In the genomic region with DNA sequence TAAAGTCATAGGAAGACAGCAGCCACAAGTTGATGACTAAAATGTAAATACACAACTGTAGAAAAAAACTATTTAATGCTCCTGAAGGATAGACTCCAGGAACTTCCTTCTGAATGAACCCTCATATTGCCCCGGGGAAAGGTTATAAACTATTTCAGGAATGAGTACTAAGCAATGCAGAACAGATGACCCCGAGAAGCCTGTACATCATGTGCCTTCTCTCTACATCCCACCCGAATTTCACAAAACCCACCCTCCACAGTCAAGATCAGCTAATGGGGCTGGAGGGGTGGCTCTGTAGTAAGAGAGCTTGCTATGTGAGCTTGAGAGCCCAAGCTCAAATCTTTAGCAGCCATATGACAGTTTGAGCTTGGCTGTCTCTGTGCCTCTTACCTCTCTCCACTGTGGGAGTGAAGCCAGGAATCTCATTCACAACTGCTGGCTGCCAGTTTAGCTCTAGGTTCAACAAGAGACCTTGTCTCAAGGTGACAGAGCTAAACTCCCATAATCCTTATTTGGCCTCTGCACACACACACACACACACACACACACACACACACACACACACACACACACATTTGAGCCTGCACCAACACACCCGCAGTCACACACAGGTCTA, we compare ENCODE assay signal across 15 mouse cellular contexts. TPM values are rescaled to one million over a fixed set of nuclear protein-coding genes. Genes with fewer than 3 reads are reported as not detected.
DNase-seq lines count a peak whose midpoint lies in the region; ATAC-seq lines count a peak whose summit lies in the region.
"Had no signal": no experiment of that assay in that cellular context is flagged by ENCODE, and none has a peak within 500 bp of the region (broad histone marks: within the 10 kb centered on the region; RNA-seq: fewer than 3 reads in every experiment).

No protein-coding gene starts in this region.

- H3K9me3 ChIP-seq in forebrain, embryonic 14.5 days (replicated peaks; ENCODE audit: control insufficient read depth, low read length) = no peaks in the 10 kb centered on the region
- H3K9me3 ChIP-seq in forebrain, embryonic 13.5 days (replicated peaks) = no peaks in the 10 kb centered on the region
- H3K9me3 ChIP-seq in hindbrain, embryonic 16.5 days (ENCODE audit: control insufficient read depth, low read length) = no peaks in the 10 kb centered on the region
- no peaks in the 10 kb centered on the region for H3K9me3 ChIP-seq in hindbrain, embryonic 12.5 days (replicated peaks)
- H3K9me3 ChIP-seq: forebrain, embryonic 15.5 days; intestine, embryonic 15.5 days; limb, embryonic 10.5 days; neural tube, embryonic 15.5 days had no signal

- no peak overlapping the region for H3K27ac ChIP-seq in forebrain, embryonic 14.5 days (ENCODE audit: low read depth, low read length)
- no peak overlapping the region for H3K27ac ChIP-seq in forebrain, embryonic 13.5 days
- H3K27ac ChIP-seq in hindbrain, embryonic 16.5 days (ENCODE audit: low read depth, low read length) = no peak overlapping the region
- H3K27ac ChIP-seq in hindbrain, embryonic 12.5 days = no peak overlapping the region
- H3K27ac ChIP-seq: forebrain, embryonic 15.5 days; intestine, embryonic 15.5 days; limb, embryonic 10.5 days; neural tube, embryonic 15.5 days had no signal

- no peak for ATAC-seq in forebrain, embryonic 14.5 days
- ATAC-seq in forebrain, embryonic 13.5 days = no peak
- ATAC-seq in hindbrain, embryonic 16.5 days = no peak
- no peak for ATAC-seq in hindbrain, embryonic 12.5 days (ENCODE audit: low FRiP score)
- ATAC-seq: forebrain, embryonic 15.5 days; intestine, embryonic 15.5 days; midbrain, embryonic 16.5 days had no signal

- no peaks in the 10 kb centered on the region for H3K27me3 ChIP-seq in forebrain, embryonic 14.5 days (replicated peaks; ENCODE audit: control insufficient read depth, insufficient read depth, low read length)
- H3K27me3 ChIP-seq in forebrain, embryonic 13.5 days = no peaks in the 10 kb centered on the region
- H3K27me3 ChIP-seq in hindbrain, embryonic 16.5 days (replicated peaks; ENCODE audit: control insufficient read depth, insufficient read depth, low read length) = no peaks in the 10 kb centered on the region
- H3K27me3 ChIP-seq in hindbrain, embryonic 12.5 days = no peaks in the 10 kb centered on the region
- H3K27me3 ChIP-seq: forebrain, embryonic 15.5 days; intestine, embryonic 15.5 days; neural tube, embryonic 15.5 days had no signal

- H3K4me1 ChIP-seq in forebrain, embryonic 14.5 days (ENCODE audit: control insufficient read depth, insufficient read depth, low read length) = no peaks in the 10 kb centered on the region
- no peaks in the 10 kb centered on the region for H3K4me1 ChIP-seq in forebrain, embryonic 13.5 days
- H3K4me1 ChIP-seq in hindbrain, embryonic 16.5 days (ENCODE audit: control insufficient read depth, insufficient read depth, low read depth, low read length) = no peaks in the 10 kb centered on the region
- no peaks in the 10 kb centered on the region for H3K4me1 ChIP-seq in hindbrain, embryonic 12.5 days
- H3K4me1 ChIP-seq: forebrain, embryonic 15.5 days; intestine, embryonic 15.5 days; neural tube, embryonic 15.5 days had no signal

- H3K4me2 ChIP-seq in forebrain, embryonic 14.5 days (ENCODE audit: low read length) = no peak overlapping the region
- no peak overlapping the region for H3K4me2 ChIP-seq in forebrain, embryonic 13.5 days
- no peak overlapping the region for H3K4me2 ChIP-seq in hindbrain, embryonic 16.5 days (ENCODE audit: low read length)
- no peak overlapping the region for H3K4me2 ChIP-seq in hindbrain, embryonic 12.5 days (replicated peaks)
- H3K4me2 ChIP-seq: forebrain, embryonic 15.5 days; intestine, embryonic 15.5 days; neural tube, embryonic 15.5 days had no signal

- no peak overlapping the region for H3K9ac ChIP-seq in forebrain, embryonic 14.5 days (ENCODE audit: low read length)
- H3K9ac ChIP-seq in forebrain, embryonic 13.5 days = no peak overlapping the region
- no peak overlapping the region for H3K9ac ChIP-seq in hindbrain, embryonic 16.5 days (ENCODE audit: low read depth, low read length)
- no peak overlapping the region for H3K9ac ChIP-seq in hindbrain, embryonic 12.5 days
- H3K9ac ChIP-seq: forebrain, embryonic 15.5 days; intestine, embryonic 15.5 days; neural tube, embryonic 15.5 days had no signal

- WGBS in forebrain, embryonic 14.5 days = 82% methylated on average over 4 of the region's 4 CpGs
- 91% methylated on average over 4 of the region's 4 CpGs for WGBS in forebrain, embryonic 13.5 days
- 84% methylated on average over 4 of the region's 4 CpGs for WGBS in hindbrain, embryonic 16.5 days
- 86% methylated on average over 4 of the region's 4 CpGs for WGBS in hindbrain, embryonic 12.5 days

- H3K36me3 ChIP-seq in forebrain, embryonic 14.5 days (ENCODE audit: control insufficient read depth, insufficient read depth, low read length) = no peaks in the 10 kb centered on the region
- H3K36me3 ChIP-seq in forebrain, embryonic 13.5 days (ENCODE audit: poor library complexity, severe bottlenecking) = no peaks in the 10 kb centered on the region
- no peaks in the 10 kb centered on the region for H3K36me3 ChIP-seq in hindbrain, embryonic 16.5 days (ENCODE audit: control insufficient read depth, insufficient read depth, low read length)
- no peaks in the 10 kb centered on the region for H3K36me3 ChIP-seq in hindbrain, embryonic 12.5 days
- H3K36me3 ChIP-seq: forebrain, embryonic 15.5 days; intestine, embryonic 15.5 days; limb, embryonic 10.5 days; neural tube, embryonic 15.5 days had no signal

- DNase-seq in forebrain, embryonic 14.5 days (ENCODE audit: low spot score) = peak; percentile 8
- DNase-seq in ZHBTc4 (ENCODE audit: low read depth, low spot score) = peak; percentile 2
- DNase-seq in heart, adult 8-10 months (ENCODE audit: low spot score) = peak; percentile 49
- peak; percentile 60 for DNase-seq in heart, postnatal 4 days
- DNase-seq in lung, postnatal 10 days = no peak
- DNase-seq: B cell, adult 2 months had no signal

- no peak overlapping the region for H3K4me3 ChIP-seq in forebrain, embryonic 14.5 days (ENCODE audit: low read depth, low read length)
- no peak overlapping the region for H3K4me3 ChIP-seq in forebrain, embryonic 13.5 days
- H3K4me3 ChIP-seq in hindbrain, embryonic 16.5 days (ENCODE audit: low read length) = no peak overlapping the region
- H3K4me3 ChIP-seq in hindbrain, embryonic 12.5 days = no peak overlapping the region
- H3K4me3 ChIP-seq: forebrain, embryonic 15.5 days; intestine, embryonic 15.5 days; limb, embryonic 10.5 days; neural tube, embryonic 15.5 days had no signal

RNA-seq across cellular contexts. Expression of a gene that starts 54.9 kb away (rescaled TPM):
- 20.4 and 24.4 TPM in 2 replicates for polyA plus RNA-seq in forebrain, embryonic 14.5 days (2014; fragmentation: Nextera tagmentation; extraction: Ambion mirVana)
- polyA plus RNA-seq in forebrain, embryonic 13.5 days (2015; fragmentation: Nextera tagmentation; extraction: Ambion mirVana) = 10.7 and 12.5 TPM in 2 replicates
- 10 to 100 TPM in 1 of 4 experiments, 1 to 10 TPM in 3; 5.5 to 10.4 (median 9.0) TPM for total RNA-seq in heart, adult 8-10 months (2022)
- total RNA-seq in heart, postnatal 4 days (2021) = 1 to 10 TPM; 7.4 to 8.9 TPM
- polyA plus RNA-seq in hindbrain, embryonic 16.5 days (2015; fragmentation: Nextera tagmentation; extraction: Ambion mirVana) = 46.5 and 55.9 TPM in 2 replicates
- polyA plus RNA-seq in hindbrain, embryonic 12.5 days (2016; fragmentation: Nextera tagmentation; extraction: Ambion mirVana) = 40.4 and 43.3 TPM in 2 replicates
- total RNA-seq: granulocyte monocyte progenitor cell, adult 5-6 weeks had no signal
